Mouse (Mus musculus): ENCODE measurements around the gene Rhod. TPM values are rescaled to one million over a fixed set of nuclear protein-coding genes. Genes with fewer than 3 reads are reported as not detected.

Rhod gene
- 8.0 and 11.8 TPM in 2 replicates for polyA plus RNA-seq (2015; fragmentation: Nextera tagmentation; extraction: Ambion mirVana)

GRCm38 (mm10) chr19:4439161-4439801 lies at the start of gene Rhod:
Rhod (minus strand) TSS chr19:4439432.
- H3K27ac ChIP-seq (ENCODE audit: low read length) = 0 out of 2 replicates have a peak within 1 kb of the TSS, but pooled peaks have one; percentile 16
- H3K9ac ChIP-seq (ENCODE audit: low read depth, low read length) = peak within 1 kb of the TSS; percentile 50
- H3K9me3 ChIP-seq (replicated peaks; ENCODE audit: control insufficient read depth, low read length) = no peaks in the 10 kb centered on the region
- H3K27me3 ChIP-seq (ENCODE audit: control insufficient read depth, insufficient read depth, low read depth, low read length) = peaks cover 29% of the 10 kb centered on the region
- H3K4me1 ChIP-seq (ENCODE audit: control insufficient read depth, low read depth, low read length) = peaks cover 8% of the 10 kb centered on the region
- H3K36me3 ChIP-seq (ENCODE audit: control insufficient read depth, insufficient read depth) = no peaks in the 10 kb centered on the region
- peak within 1 kb of the TSS; percentile 58 for H3K4me3 ChIP-seq (ENCODE audit: low read depth, low read length)
- H3K4me2 ChIP-seq (ENCODE audit: low read depth, low read length) = peak within 1 kb of the TSS; percentile 49
- WGBS (ENCODE audit: insufficient replicate concordance) = 1% methylated on average over 47 of the region's 51 CpGs
- peak; percentile 60 for ATAC-seq (ENCODE audit: low read depth)

GRCm38 (mm10) chr19:4487877-4488276 lies 48.6 kb upstream of the Rhod start:
- ATAC-seq (ENCODE audit: low read depth) = no peak
- WGBS (ENCODE audit: insufficient replicate concordance) = 68% methylated on average over 2 of the region's 2 CpGs
- H3K27ac ChIP-seq (ENCODE audit: low read length) = no peak overlapping the region
- no peaks in the 10 kb centered on the region for H3K36me3 ChIP-seq (ENCODE audit: control insufficient read depth, insufficient read depth)
- H3K9ac ChIP-seq (ENCODE audit: low read depth, low read length) = no peak overlapping the region
- no peaks in the 10 kb centered on the region for H3K27me3 ChIP-seq (ENCODE audit: control insufficient read depth, insufficient read depth, low read depth, low read length)
- H3K9me3 ChIP-seq (replicated peaks; ENCODE audit: control insufficient read depth, low read length) = no peaks in the 10 kb centered on the region
- no peak overlapping the region for H3K4me2 ChIP-seq (ENCODE audit: low read depth, low read length)
- H3K4me3 ChIP-seq (ENCODE audit: low read depth, low read length) = no peak overlapping the region
- H3K4me1 ChIP-seq (ENCODE audit: control insufficient read depth, low read depth, low read length) = no peaks in the 10 kb centered on the region

- no peaks in the 10 kb centered on the region for H3K36me3 ChIP-seq (ENCODE audit: control insufficient read depth, insufficient read depth)
- no peaks in the 10 kb centered on the region for H3K9me3 ChIP-seq (replicated peaks; ENCODE audit: control insufficient read depth, low read length)
- H3K4me3 ChIP-seq (ENCODE audit: low read depth, low read length) = no peak overlapping the region
- ATAC-seq (ENCODE audit: low read depth) = no peak
- H3K27ac ChIP-seq (ENCODE audit: low read length) = no peak overlapping the region
- no peaks in the 10 kb centered on the region for H3K27me3 ChIP-seq (ENCODE audit: control insufficient read depth, insufficient read depth, low read depth, low read length)
- no peak overlapping the region for H3K4me2 ChIP-seq (ENCODE audit: low read depth, low read length)
- no peaks in the 10 kb centered on the region for H3K4me1 ChIP-seq (ENCODE audit: control insufficient read depth, low read depth, low read length)
- WGBS (ENCODE audit: insufficient replicate concordance) = 44% methylated on average over 5 of the region's 5 CpGs
- H3K9ac ChIP-seq (ENCODE audit: low read depth, low read length) = no peak overlapping the region
These were observed 45.8 kb upstream of the Rhod start for GRCm38 (mm10) chr19:4485006-4485405.

GRCm38 (mm10) chr19:4482111-4482859 lies 43.1 kb upstream of the Rhod start:
- H3K4me3 ChIP-seq (ENCODE audit: low read depth, low read length) = no peak overlapping the region
- WGBS (ENCODE audit: insufficient replicate concordance) = 62% methylated on average over 3 of the region's 3 CpGs
- no peaks in the 10 kb centered on the region for H3K36me3 ChIP-seq (ENCODE audit: control insufficient read depth, insufficient read depth)
- no peak overlapping the region for H3K9ac ChIP-seq (ENCODE audit: low read depth, low read length)
- H3K4me1 ChIP-seq (ENCODE audit: control insufficient read depth, low read depth, low read length) = peaks cover 5% of the 10 kb centered on the region; the same call in 1 of the 2 replicates
- no peak overlapping the region for H3K27ac ChIP-seq (ENCODE audit: low read length)
- H3K27me3 ChIP-seq (ENCODE audit: control insufficient read depth, insufficient read depth, low read depth, low read length) = peaks cover 10% of the 10 kb centered on the region
- no peak overlapping the region for H3K4me2 ChIP-seq (ENCODE audit: low read depth, low read length)
- no peak for ATAC-seq (ENCODE audit: low read depth)
- H3K9me3 ChIP-seq (replicated peaks; ENCODE audit: control insufficient read depth, low read length) = no peaks in the 10 kb centered on the region

GRCm38 (mm10) chr19:4481326-4481725 lies 42.1 kb upstream of the Rhod start:
- Histone ChIP-seq H3K36me3 (ENCODE audit: control insufficient read depth, insufficient read depth) (no peaks in the 10 kb centered on the region), H3K27ac (ENCODE audit: low read length) (no peak overlapping the region), H3K27me3 (ENCODE audit: control insufficient read depth, insufficient read depth, low read depth, low read length) (peaks cover 19% of the 10 kb centered on the region), H3K9ac (ENCODE audit: low read depth, low read length) (no peak overlapping the region), H3K4me3 (ENCODE audit: low read depth, low read length) (no peak overlapping the region), H3K4me2 (ENCODE audit: low read depth, low read length) (no peak overlapping the region), H3K4me1 (ENCODE audit: control insufficient read depth, low read depth, low read length) (peaks cover 5% of the 10 kb centered on the region; the same call in 1 of the 2 replicates), H3K9me3 (replicated peaks; ENCODE audit: control insufficient read depth, low read length) (no peaks in the 10 kb centered on the region)
- 14% methylated on average over 4 of the region's 4 CpGs for WGBS (ENCODE audit: insufficient replicate concordance)
- ATAC-seq (ENCODE audit: low read depth) = no peak

GRCm38 (mm10) chr19:4480041-4480440 lies 40.8 kb upstream of the Rhod start:
- ATAC-seq (ENCODE audit: low read depth) = no peak
- no peak overlapping the region for H3K9ac ChIP-seq (ENCODE audit: low read depth, low read length)
- WGBS (ENCODE audit: insufficient replicate concordance) = 67% methylated on average over 2 of the region's 2 CpGs
- no peaks in the 10 kb centered on the region for H3K9me3 ChIP-seq (replicated peaks; ENCODE audit: control insufficient read depth, low read length)
- no peak overlapping the region for H3K4me2 ChIP-seq (ENCODE audit: low read depth, low read length)
- H3K4me1 ChIP-seq (ENCODE audit: control insufficient read depth, low read depth, low read length) = peaks cover 5% of the 10 kb centered on the region; the same call in 1 of the 2 replicates
- H3K4me3 ChIP-seq (ENCODE audit: low read depth, low read length) = no peak overlapping the region
- H3K27ac ChIP-seq (ENCODE audit: low read length) = no peak overlapping the region
- no peaks in the 10 kb centered on the region for H3K36me3 ChIP-seq (ENCODE audit: control insufficient read depth, insufficient read depth)
- H3K27me3 ChIP-seq (ENCODE audit: control insufficient read depth, insufficient read depth, low read depth, low read length) = peaks cover 29% of the 10 kb centered on the region

- 19% methylated on average over 1 of the region's 1 CpGs for WGBS (ENCODE audit: insufficient replicate concordance)
- Histone ChIP-seq H3K27ac (ENCODE audit: low read length) (no peak overlapping the region), H3K9me3 (replicated peaks; ENCODE audit: control insufficient read depth, low read length) (no peaks in the 10 kb centered on the region), H3K4me3 (ENCODE audit: low read depth, low read length) (no peak overlapping the region), H3K4me1 (ENCODE audit: control insufficient read depth, low read depth, low read length) (peaks cover 5% of the 10 kb centered on the region; the same call in 1 of the 2 replicates), H3K4me2 (ENCODE audit: low read depth, low read length) (no peak overlapping the region), H3K36me3 (ENCODE audit: control insufficient read depth, insufficient read depth) (no peaks in the 10 kb centered on the region), H3K27me3 (ENCODE audit: control insufficient read depth, insufficient read depth, low read depth, low read length) (peaks cover 39% of the 10 kb centered on the region), H3K9ac (ENCODE audit: low read depth, low read length) (no peak overlapping the region)
- ATAC-seq (ENCODE audit: low read depth) = no peak
These were observed 38.9 kb upstream of the Rhod start for GRCm38 (mm10) chr19:4478190-4478516.

- peaks cover 39% of the 10 kb centered on the region for H3K27me3 ChIP-seq (ENCODE audit: control insufficient read depth, insufficient read depth, low read depth, low read length)
- peak; percentile 27; the same call in 1 of the 2 replicates for ATAC-seq (ENCODE audit: low read depth)
- 21% methylated on average over 20 of the region's 21 CpGs for WGBS (ENCODE audit: insufficient replicate concordance)
These were observed 38.3 kb upstream of the Rhod start, which contains the start of gene Syt12 for GRCm38 (mm10) chr19:4477345-4478189. Syt12 (minus strand) TSS chr19:4477447.

More at GRCm38 (mm10) chr19:4477345-4478189, 38.3 kb upstream of the Rhod start, which contains the start of gene Syt12:
- peak within 1 kb of the TSS; percentile 28; the same call in 1 of the 2 replicates for H3K9ac ChIP-seq (ENCODE audit: low read depth, low read length)
- H3K4me2 ChIP-seq (ENCODE audit: low read depth, low read length) = peak within 1 kb of the TSS; percentile 66
- H3K4me1 ChIP-seq (ENCODE audit: control insufficient read depth, low read depth, low read length) = peaks cover 5% of the 10 kb centered on the region; the same call in 1 of the 2 replicates
- no peaks in the 10 kb centered on the region for H3K36me3 ChIP-seq (ENCODE audit: control insufficient read depth, insufficient read depth)
- no peak within 1 kb of the TSS for H3K27ac ChIP-seq (ENCODE audit: low read length)
- H3K4me3 ChIP-seq (ENCODE audit: low read depth, low read length) = peak within 1 kb of the TSS; percentile 50
- no peaks in the 10 kb centered on the region for H3K9me3 ChIP-seq (replicated peaks; ENCODE audit: control insufficient read depth, low read length)

Measured in liver, embryonic 16.5 days (tissue).